Mouse (Mus musculus) liver, embryonic 11.5 days (tissue): Measurements from ENCODE around the gene Slc16a14. TPM values are rescaled to one million over a fixed set of nuclear protein-coding genes. Genes with fewer than 3 reads are reported as not detected.

Source experiments
- ATAC-seq: fragments of 200-750 bp; cut with Nextera tagmentation; replicated peaks from 2 replicates; pipeline ENCODE4 v1.8.0; 2017; ENCODE audit warnings: moderate number of reproducible peaks, mild to moderate bottlenecking, moderate TSS enrichment, moderate library complexity; ENCODE audit not compliant: low FRiP score
- DNase-seq: peaks from one replicate; pipeline ENCODE4 v3.0.0-alpha.2; 2017; ENCODE audit warnings: low spot score
- H3K27ac ChIP-seq: fragments of 300-500 bp; sonication (generic); 2 replicates; pipeline ENCODE4 v1.5.1; 2014; ENCODE audit warnings: mild to moderate bottlenecking, low read depth, low read length, control low read depth
- H3K27me3 ChIP-seq: fragments of 300-500 bp; sonication (generic); replicated peaks from 2 replicates; pipeline ENCODE4 v1.6.1; 2014; ENCODE audit warnings: low read length, mixed read lengths; ENCODE audit not compliant: control insufficient read depth, insufficient read depth
- H3K36me3 ChIP-seq: fragments of 300-500 bp; sonication (generic); 2 replicates; pipeline ENCODE4 v1.6.1; 2014; ENCODE audit warnings: mild to moderate bottlenecking, low read length, moderate library complexity, mixed read lengths; ENCODE audit not compliant: control insufficient read depth, insufficient read depth
- H3K4me1 ChIP-seq: fragments of 300-500 bp; sonication (generic); replicated peaks from 2 replicates; pipeline ENCODE4 v1.6.1; 2014; ENCODE audit warnings: low read length, mixed read lengths; ENCODE audit not compliant: control insufficient read depth, insufficient read depth
- H3K4me2 ChIP-seq: fragments of 300-500 bp; sonication (generic); 2 replicates; pipeline ENCODE4 v1.6.1; 2014; ENCODE audit warnings: mild to moderate bottlenecking, control low read depth, moderate library complexity
- H3K4me3 ChIP-seq: fragments of 300-500 bp; sonication (generic); 2 replicates; pipeline ENCODE4 v1.5.1; 2014; ENCODE audit warnings: low read depth, low read length, control low read depth
- H3K9ac ChIP-seq: fragments of 300-500 bp; sonication (generic); 2 replicates; pipeline ENCODE4 v1.6.1; 2014; ENCODE audit warnings: low read depth, low read length, control low read depth
- H3K9me3 ChIP-seq: fragments of 300-500 bp; sonication (generic); 2 replicates; pipeline ENCODE4 v1.6.1; 2016; ENCODE audit warnings: low read length, inconsistent platforms, mixed read lengths; ENCODE audit not compliant: control insufficient read depth
- WGBS: fragments of 180-500 bp; shearing (Covaris S2); extraction: QIAGEN DNeasy Blood & Tissue Kit; methylation state at CpG from one replicate; pipeline ENCODE4 v1.1.7; 2014; 5-methylcytosine and 5-hydroxymethylcytosine counted together
- polyA plus RNA-seq: library from polyadenylated mRNA; unstranded; fragments of >200 nt; fragmentation: Nextera tagmentation; extraction: Ambion mirVana; gene quantifications from 2 replicates; pipeline ENCODE4 v1.2.1, GENCODE M21; 2014

Gene Slc16a14
- polyA plus RNA-seq, 1 experiment from 2014 or later, result 0.08 TPM

GRCm38 (mm10) chr1:84924134-84924533 lies 10.8 kb downstream of the Slc16a14 start:
- Histone ChIP-seq H3K36me3 (no peaks in the 10 kb centered on the region), H3K9ac (no peak overlapping the region), H3K4me2 (no peak overlapping the region), H3K4me3 (no peak overlapping the region), H3K27me3 (no peaks in the 10 kb centered on the region), H3K4me1 (no peaks in the 10 kb centered on the region; the same call in 1 of the 2 replicates), H3K27ac (no peak overlapping the region), H3K9me3 (no peaks in the 10 kb centered on the region)
- DNase-seq, result no peak
- ATAC-seq, result no peak
- WGBS, result 60% methylated on average over 6 of the region's 6 CpGs

DNA sequence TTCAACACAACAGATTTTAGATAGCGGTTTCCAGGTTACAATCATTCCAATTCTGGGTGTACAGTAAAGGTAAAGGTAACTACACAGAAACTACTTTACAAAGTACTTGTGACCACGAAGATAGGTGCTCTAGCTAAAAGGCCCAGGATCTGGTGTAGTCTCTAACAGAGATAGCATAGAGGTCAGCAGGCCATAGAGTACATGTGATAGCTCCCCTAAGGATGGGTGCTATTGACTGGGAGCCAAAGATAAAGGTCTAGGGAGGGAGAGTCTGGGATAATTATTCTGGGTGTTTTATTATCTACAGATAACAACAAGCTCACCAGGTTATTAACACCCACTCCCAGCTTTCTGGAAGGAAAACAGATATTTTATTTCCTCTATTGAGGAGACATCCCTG lies 11.5 kb downstream of the Slc16a14 start:
- Histone ChIP-seq H3K9me3 (no peaks in the 10 kb centered on the region), H3K4me1 (no peaks in the 10 kb centered on the region; the same call in 1 of the 2 replicates), H3K27ac (no peak overlapping the region), H3K4me3 (no peak overlapping the region), H3K4me2 (no peak overlapping the region), H3K27me3 (no peaks in the 10 kb centered on the region), H3K36me3 (no peaks in the 10 kb centered on the region), H3K9ac (no peak overlapping the region)
- 71% methylated on average over 2 of the region's 2 CpGs for WGBS
- no peak for DNase-seq
- ATAC-seq, result no peak; the same call in 1 of the 2 replicates

- Histone ChIP-seq H3K4me2 (no peak overlapping the region), H3K36me3 (no peaks in the 10 kb centered on the region), H3K9me3 (no peaks in the 10 kb centered on the region), H3K27ac (no peak overlapping the region), H3K27me3 (no peaks in the 10 kb centered on the region), H3K9ac (no peak overlapping the region), H3K4me1 (no peaks in the 10 kb centered on the region; the same call in 1 of the 2 replicates), H3K4me3 (no peak overlapping the region)
- ATAC-seq, result no peak
- DNase-seq, result no peak
- WGBS, result 90% methylated on average over 3 of the region's 3 CpGs
Observed at GRCm38 (mm10) chr1:84918865-84919264, 16.1 kb downstream of the Slc16a14 start.

GRCm38 (mm10) chr1:84915010-84915409 lies 19.9 kb downstream of the Slc16a14 start:
- 62% methylated on average over 4 of the region's 4 CpGs for WGBS
- Histone ChIP-seq H3K27me3 (no peaks in the 10 kb centered on the region), H3K36me3 (no peaks in the 10 kb centered on the region), H3K9me3 (no peaks in the 10 kb centered on the region), H3K4me3 (no peak overlapping the region), H3K27ac (no peak overlapping the region), H3K4me2 (no peak overlapping the region), H3K9ac (no peak overlapping the region), H3K4me1 (no peaks in the 10 kb centered on the region)
- no peak for DNase-seq
- no peak for ATAC-seq

DNA sequence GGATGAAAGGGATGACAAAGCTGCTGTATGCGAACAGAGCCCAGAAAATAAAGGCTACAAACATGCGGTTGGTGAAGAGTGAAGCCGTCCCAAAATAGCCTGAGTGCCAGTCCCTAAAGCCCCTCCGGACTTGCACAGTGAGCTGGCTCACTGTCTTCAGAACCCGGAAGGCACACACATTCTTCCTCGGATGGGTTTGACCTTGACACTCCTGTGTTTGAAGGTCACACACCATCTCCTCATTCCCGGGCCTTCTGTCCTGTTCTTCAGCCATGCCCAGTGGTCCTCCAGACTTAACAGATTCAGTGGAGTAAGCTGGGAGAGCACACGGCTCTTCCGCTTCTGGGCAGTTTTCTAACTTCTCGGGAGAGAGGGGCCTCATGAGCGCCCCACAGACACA lies 22.4 kb downstream of the Slc16a14 start:
- H3K4me3 ChIP-seq, result no peak overlapping the region
- no peaks in the 10 kb centered on the region for H3K27me3 ChIP-seq
- ATAC-seq (no peak), DNase-seq (no peak)
- WGBS, result 90% methylated on average over 11 of the region's 11 CpGs
- no peak overlapping the region for H3K4me2 ChIP-seq
- H3K9ac ChIP-seq, result no peak overlapping the region
- H3K9me3 ChIP-seq, result no peaks in the 10 kb centered on the region
- no peaks in the 10 kb centered on the region for H3K4me1 ChIP-seq
- H3K36me3 ChIP-seq, result no peaks in the 10 kb centered on the region
- no peak overlapping the region for H3K27ac ChIP-seq

GRCm38 (mm10) chr1:84910177-84910804 lies 24.6 kb downstream of the Slc16a14 start:
- Histone ChIP-seq H3K9me3 (no peaks in the 10 kb centered on the region), H3K4me1 (no peaks in the 10 kb centered on the region), H3K36me3 (no peaks in the 10 kb centered on the region), H3K9ac (no peak overlapping the region), H3K27me3 (no peaks in the 10 kb centered on the region), H3K4me2 (no peak overlapping the region), H3K27ac (no peak overlapping the region), H3K4me3 (no peak overlapping the region)
- WGBS, result 76% methylated on average over 8 of the region's 8 CpGs
- DNase-seq (no peak), ATAC-seq (no peak)

DNA sequence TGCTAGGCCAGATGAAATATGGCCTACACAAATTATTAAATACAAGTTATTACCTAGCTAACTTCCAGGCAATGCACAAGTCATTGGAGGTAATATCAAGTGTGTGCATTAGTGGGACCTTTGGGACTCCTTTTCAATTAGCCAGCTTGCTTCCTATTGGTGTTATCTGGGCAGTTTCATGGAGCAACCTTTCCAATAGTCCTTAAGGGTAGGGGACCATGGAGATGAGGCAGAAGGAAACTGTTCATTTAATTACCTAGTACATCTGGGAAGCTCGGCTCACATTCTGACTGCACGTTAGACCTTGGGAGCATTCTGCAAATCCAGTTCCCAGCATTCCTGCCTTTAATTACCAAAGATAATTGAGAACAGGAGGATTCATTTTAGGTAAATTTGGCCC lies 30.5 kb downstream of the Slc16a14 start:
- Histone ChIP-seq H3K36me3 (no peaks in the 10 kb centered on the region), H3K27me3 (no peaks in the 10 kb centered on the region), H3K9ac (no peak overlapping the region), H3K4me3 (no peak overlapping the region), H3K4me1 (no peaks in the 10 kb centered on the region), H3K27ac (no peak overlapping the region), H3K9me3 (no peaks in the 10 kb centered on the region), H3K4me2 (no peak overlapping the region)
- no peak for DNase-seq
- 89% methylated on average over 2 of the region's 2 CpGs for WGBS
- no peak for ATAC-seq

DNA sequence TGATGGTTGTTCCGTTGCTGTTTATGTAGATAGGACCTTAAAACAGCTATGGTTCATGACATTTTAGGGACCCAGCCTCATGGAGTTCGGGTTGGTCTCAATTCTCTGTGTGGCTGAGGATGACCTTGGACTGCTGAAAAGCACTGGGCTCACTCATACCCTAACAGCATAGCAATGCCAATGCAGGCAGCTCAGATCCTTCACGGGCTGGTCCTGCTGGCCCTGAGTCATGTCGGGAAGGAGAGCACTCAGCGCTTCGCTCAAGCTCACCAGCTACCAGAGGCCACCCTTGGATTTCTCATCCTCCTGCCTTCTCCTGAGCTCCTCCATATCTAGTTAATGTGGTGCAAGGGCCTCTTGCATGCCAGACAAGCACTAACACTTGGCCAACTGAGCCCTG lies 35.8 kb downstream of the Slc16a14 start:
- Histone ChIP-seq H3K36me3 (no peaks in the 10 kb centered on the region), H3K9me3 (no peaks in the 10 kb centered on the region), H3K4me2 (no peak overlapping the region), H3K9ac (no peak overlapping the region), H3K27me3 (no peaks in the 10 kb centered on the region), H3K4me3 (no peak overlapping the region), H3K27ac (no peak overlapping the region), H3K4me1 (no peaks in the 10 kb centered on the region)
- ATAC-seq, result no peak
- no peak for DNase-seq
- WGBS, result 87% methylated on average over 6 of the region's 6 CpGs

DNA sequence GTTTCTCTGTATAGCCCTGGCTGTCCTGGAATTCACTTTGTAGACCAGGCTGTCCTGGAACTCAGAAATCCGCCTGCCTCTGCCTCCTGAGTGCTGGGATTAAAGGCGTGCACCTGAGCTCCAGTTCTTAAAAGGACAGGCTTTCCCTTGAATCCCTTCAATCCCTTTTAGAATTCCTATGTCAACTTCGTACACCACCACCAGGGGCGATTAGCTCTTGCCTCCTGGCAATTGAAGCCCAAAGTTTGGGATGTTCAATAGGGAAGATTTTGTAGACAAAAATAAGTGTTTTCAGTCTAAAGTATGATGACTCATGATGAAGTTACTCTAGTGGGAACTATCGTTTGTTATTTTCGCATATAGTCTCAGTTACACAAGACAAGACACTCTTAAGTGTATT lies 37.6 kb downstream of the Slc16a14 start:
- Histone ChIP-seq H3K4me2 (no peak overlapping the region), H3K36me3 (no peaks in the 10 kb centered on the region), H3K9me3 (no peaks in the 10 kb centered on the region), H3K4me3 (no peak overlapping the region), H3K27ac (no peak overlapping the region), H3K4me1 (no peaks in the 10 kb centered on the region), H3K27me3 (no peaks in the 10 kb centered on the region), H3K9ac (no peak overlapping the region)
- 75% methylated on average over 6 of the region's 6 CpGs for WGBS
- ATAC-seq (no peak), DNase-seq (no peak)
